Mouse (Mus musculus) liver, adult (tissue): ENCODE results near the gene Chic2.

Experiments
- GATA4 ChIP-seq: IDR thresholded peaks from 2 replicates; pipeline ENCODE4 v1.6.1; 2014; ENCODE audit warnings: mild to moderate bottlenecking, low read length; ENCODE audit not compliant: insufficient replicate concordance

Gene Chic2

GRCm38 (mm10) chr5:75073684-75074083, 29.1 kb upstream of the Chic2 start:
- no peak for TF ChIP-seq GATA4

GRCm38 (mm10) chr5:75073167-75073566, 28.6 kb upstream of the Chic2 start:
- no peak for TF ChIP-seq GATA4

GRCm38 (mm10) chr5:75072532-75072931, 28.0 kb upstream of the Chic2 start:
- no peak for TF ChIP-seq GATA4

GRCm38 (mm10) chr5:75071951-75072350, 27.4 kb upstream of the Chic2 start:
- no peak for TF ChIP-seq GATA4

GRCm38 (mm10) chr5:75070656-75071375, 26.2 kb upstream of the Chic2 start:
- no peak for TF ChIP-seq GATA4

GRCm38 (mm10) chr5:75070132-75070531, 25.6 kb upstream of the Chic2 start:
- TF ChIP-seq GATA4: no peak

- no peak for TF ChIP-seq GATA4
These were observed 22.7 kb upstream of the Chic2 start for GRCm38 (mm10) chr5:75067125-75067756.

- TF ChIP-seq GATA4: no peak
These were observed 22.1 kb upstream of the Chic2 start for GRCm38 (mm10) chr5:75066715-75067114.

- no peak for TF ChIP-seq GATA4
These were observed 18.6 kb upstream of the Chic2 start for GRCm38 (mm10) chr5:75063177-75063576.

- no peak for TF ChIP-seq GATA4
These were observed 6.5 kb upstream of the Chic2 start for GRCm38 (mm10) chr5:75051109-75051508.

- no peak for TF ChIP-seq GATA4
These were observed 2.2 kb upstream of the Chic2 start for GRCm38 (mm10) chr5:75046681-75047321.

- no peak for TF ChIP-seq GATA4
These were observed 797 bp upstream of the Chic2 start for GRCm38 (mm10) chr5:75045371-75045770.

- no peak for TF ChIP-seq GATA4
These were observed 813 bp downstream of the Chic2 start for GRCm38 (mm10) chr5:75043621-75044301.

- peak; percentile 72; the same call in 1 of the 2 replicates for TF ChIP-seq GATA4
These were observed 1.5 kb downstream of the Chic2 start for GRCm38 (mm10) chr5:75043011-75043445.

GRCm38 (mm10) chr5:75039307-75039706, 5.3 kb downstream of the Chic2 start:
- TF ChIP-seq GATA4: no peak
